Mouse (Mus musculus): ENCODE measurements around the gene Tsc22d3. TPM values are rescaled to one million over a fixed set of nuclear protein-coding genes. Genes with fewer than 3 reads are reported as not detected.

Gene Tsc22d3
- polyA plus RNA-seq (2015; fragmentation: Nextera tagmentation; extraction: Ambion mirVana) = 204 and 223 TPM in 2 replicates

- Histone ChIP-seq H3K4me2 (ENCODE audit: low read depth, low read length) (peak within 1 kb of the TSS; percentile 81), H3K4me1 (ENCODE audit: control insufficient read depth, insufficient read depth, low read length) (no peaks in the 10 kb centered on the region), H3K9me3 (replicated peaks; ENCODE audit: control insufficient read depth, low read length) (no peaks in the 10 kb centered on the region; the same call in 1 of the 2 replicates), H3K27me3 (ENCODE audit: control insufficient read depth, insufficient read depth, low read length) (0 out of 2 replicates have a peak, but pooled peaks cover 2% of the 10 kb centered on the region), H3K27ac (ENCODE audit: low read length) (peak within 1 kb of the TSS; percentile 77), H3K9ac (ENCODE audit: low read length) (peak within 1 kb of the TSS; percentile 75), H3K4me3 (ENCODE audit: low read length) (peak within 1 kb of the TSS; percentile 63), H3K36me3 (ENCODE audit: control insufficient read depth, insufficient read depth) (no peaks in the 10 kb centered on the region)
- ATAC-seq (replicated peaks; ENCODE audit: extremely low read depth, insufficient read depth, low FRiP score) = no peak; the same call in 1 of the 2 replicates
- WGBS = 17% methylated on average over 28 of the region's 28 CpGs
Measured at GRCm38 (mm10) chrX:140600410-140601109, at the start of gene Tsc22d3. Gene Tsc22d3 (minus strand): TSS chrX:140600659.

DNA sequence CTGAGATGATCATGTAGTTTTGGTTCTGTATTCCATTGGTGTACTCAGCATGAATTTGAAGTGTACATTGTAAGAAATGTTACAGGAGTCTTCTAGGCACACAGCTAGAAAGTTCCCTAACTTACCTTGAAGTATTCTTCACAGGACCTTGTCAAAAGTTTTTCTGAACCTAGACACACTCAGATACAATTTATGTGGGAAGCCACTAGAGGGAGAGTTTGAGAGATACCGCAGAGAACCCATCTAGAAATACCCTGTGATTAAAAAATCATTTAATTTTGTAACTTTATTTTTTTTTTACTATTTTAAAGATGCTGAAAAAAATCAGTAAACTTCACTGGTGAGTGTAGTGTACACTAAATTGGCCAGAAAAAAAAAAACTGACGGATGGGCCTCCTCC is 39.1 kb upstream of the Tsc22d3 start:
- Histone ChIP-seq H3K4me2 (ENCODE audit: low read depth, low read length) (no peak overlapping the region), H3K36me3 (ENCODE audit: control insufficient read depth, insufficient read depth) (no peaks in the 10 kb centered on the region), H3K4me1 (ENCODE audit: control insufficient read depth, insufficient read depth, low read length) (no peaks in the 10 kb centered on the region), H3K9ac (ENCODE audit: low read length) (no peak overlapping the region), H3K27me3 (ENCODE audit: control insufficient read depth, insufficient read depth, low read length) (no peaks in the 10 kb centered on the region; the same call in 1 of the 2 replicates), H3K9me3 (replicated peaks; ENCODE audit: control insufficient read depth, low read length) (no peaks in the 10 kb centered on the region), H3K27ac (ENCODE audit: low read length) (no peak overlapping the region), H3K4me3 (ENCODE audit: low read length) (no peak overlapping the region)
- no peak for ATAC-seq (replicated peaks; ENCODE audit: extremely low read depth, insufficient read depth, low FRiP score)
- WGBS = 59% methylated on average over 2 of the region's 2 CpGs

DNA sequence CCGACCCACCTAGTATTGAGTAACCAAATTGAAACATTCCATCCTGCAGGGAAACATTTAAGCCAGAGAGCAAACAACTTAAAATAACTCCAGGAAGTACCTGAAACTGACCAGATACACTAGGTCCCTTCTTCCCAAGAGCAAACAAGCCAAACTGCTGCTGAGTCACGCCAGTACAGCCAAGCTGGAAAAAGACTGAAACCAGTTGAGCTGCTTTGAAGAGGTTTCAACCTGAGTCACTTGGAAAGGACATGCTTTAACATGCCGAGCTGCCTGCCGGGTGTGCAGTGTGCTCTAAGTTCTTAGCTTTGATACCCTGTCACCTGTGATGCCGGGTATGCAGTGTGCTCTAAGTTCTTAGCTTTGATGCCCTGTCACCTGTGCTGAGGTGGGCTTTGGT is 37.6 kb upstream of the Tsc22d3 start:
- no peak overlapping the region for H3K9ac ChIP-seq (ENCODE audit: low read length)
- no peak overlapping the region for H3K27ac ChIP-seq (ENCODE audit: low read length)
- H3K4me1 ChIP-seq (ENCODE audit: control insufficient read depth, insufficient read depth, low read length) = no peaks in the 10 kb centered on the region
- H3K36me3 ChIP-seq (ENCODE audit: control insufficient read depth, insufficient read depth) = no peaks in the 10 kb centered on the region
- no peaks in the 10 kb centered on the region for H3K9me3 ChIP-seq (replicated peaks; ENCODE audit: control insufficient read depth, low read length)
- 58% methylated on average over 5 of the region's 5 CpGs for WGBS
- no peak overlapping the region for H3K4me3 ChIP-seq (ENCODE audit: low read length)
- ATAC-seq (replicated peaks; ENCODE audit: extremely low read depth, insufficient read depth, low FRiP score) = no peak
- H3K4me2 ChIP-seq (ENCODE audit: low read depth, low read length) = no peak overlapping the region
- H3K27me3 ChIP-seq (ENCODE audit: control insufficient read depth, insufficient read depth, low read length) = no peaks in the 10 kb centered on the region; the same call in 1 of the 2 replicates

DNA sequence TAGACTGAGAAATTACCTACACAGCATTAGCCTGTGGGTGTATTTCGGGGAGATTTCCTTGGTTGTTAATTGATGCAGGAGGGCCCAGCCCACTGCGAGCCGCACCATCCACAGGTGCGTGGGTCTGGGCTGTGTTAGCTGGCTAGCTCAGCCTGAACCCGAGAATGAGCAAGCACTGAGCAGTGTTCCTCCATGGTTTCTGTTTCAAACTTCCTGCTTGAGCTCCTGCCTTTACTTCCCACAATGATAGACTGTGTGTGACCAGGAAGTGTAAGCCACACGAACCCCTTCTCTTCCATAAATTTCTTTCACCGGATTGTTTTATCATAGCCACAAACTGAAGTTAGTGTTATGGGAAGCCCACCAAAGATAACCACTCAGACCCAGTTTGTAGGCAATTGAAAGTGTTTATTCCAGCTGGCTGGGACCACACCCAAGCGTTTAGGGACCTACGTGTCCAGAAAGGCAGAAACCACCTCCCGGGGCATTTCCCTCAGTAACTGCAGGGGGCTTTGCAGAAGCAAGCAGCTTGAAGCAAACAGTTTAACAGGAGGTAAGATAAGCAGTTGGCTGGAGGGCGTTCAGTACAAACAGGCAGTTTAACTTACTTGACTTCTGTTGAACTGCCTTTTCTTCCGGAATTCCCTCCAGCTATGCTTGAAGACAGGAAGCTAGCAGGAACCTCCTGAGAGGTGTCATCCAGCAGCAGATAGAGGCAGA is 24.6 kb upstream of the Tsc22d3 start:
- 53% methylated on average over 12 of the region's 12 CpGs for WGBS

GRCm38 (mm10) chrX:140609938-140610337 is 9.5 kb upstream of the Tsc22d3 start:
- H3K36me3 ChIP-seq (ENCODE audit: control insufficient read depth, insufficient read depth) = no peaks in the 10 kb centered on the region
- H3K9me3 ChIP-seq (replicated peaks; ENCODE audit: control insufficient read depth, low read length) = no peaks in the 10 kb centered on the region
- no peak overlapping the region; the same call in 1 of the 2 replicates for H3K4me2 ChIP-seq (ENCODE audit: low read depth, low read length)
- H3K27ac ChIP-seq (ENCODE audit: low read length) = no peak overlapping the region
- WGBS = 32% methylated on average over 4 of the region's 4 CpGs
- no peaks in the 10 kb centered on the region for H3K27me3 ChIP-seq (ENCODE audit: control insufficient read depth, insufficient read depth, low read length)
- ATAC-seq (replicated peaks; ENCODE audit: extremely low read depth, insufficient read depth, low FRiP score) = no peak
- no peak overlapping the region for H3K4me3 ChIP-seq (ENCODE audit: low read length)
- no peak overlapping the region for H3K9ac ChIP-seq (ENCODE audit: low read length)
- no peaks in the 10 kb centered on the region for H3K4me1 ChIP-seq (ENCODE audit: control insufficient read depth, insufficient read depth, low read length)

More for the DNA sequence above, 24.6 kb upstream of the Tsc22d3 start:
- H3K4me1 ChIP-seq (ENCODE audit: control insufficient read depth, insufficient read depth, low read length) = peaks cover 2% of the 10 kb centered on the region; the same call in 1 of the 2 replicates
- no peak overlapping the region for H3K4me3 ChIP-seq (ENCODE audit: low read length)
- H3K27me3 ChIP-seq (ENCODE audit: control insufficient read depth, insufficient read depth, low read length) = no peaks in the 10 kb centered on the region
- no peak overlapping the region for H3K27ac ChIP-seq (ENCODE audit: low read length)
- no peaks in the 10 kb centered on the region for H3K36me3 ChIP-seq (ENCODE audit: control insufficient read depth, insufficient read depth)
- H3K4me2 ChIP-seq (ENCODE audit: low read depth, low read length) = peak overlapping the region; percentile 23; the same call in 1 of the 2 replicates
- no peak overlapping the region for H3K9ac ChIP-seq (ENCODE audit: low read length)
- no peak for ATAC-seq (replicated peaks; ENCODE audit: extremely low read depth, insufficient read depth, low FRiP score)
- no peaks in the 10 kb centered on the region for H3K9me3 ChIP-seq (replicated peaks; ENCODE audit: control insufficient read depth, low read length)

- no peak overlapping the region for H3K4me2 ChIP-seq (ENCODE audit: low read depth, low read length)
- no peak overlapping the region for H3K27ac ChIP-seq (ENCODE audit: low read length)
- 46% methylated on average over 3 of the region's 3 CpGs for WGBS
Measured at GRCm38 (mm10) chrX:140601884-140602283, 1.4 kb upstream of the Tsc22d3 start.

GRCm38 (mm10) chrX:140601311-140601710 is 852 bp upstream of the Tsc22d3 start:
- Histone ChIP-seq H3K4me1 (ENCODE audit: control insufficient read depth, insufficient read depth, low read length) (no peaks in the 10 kb centered on the region), H3K27me3 (ENCODE audit: control insufficient read depth, insufficient read depth, low read length) (0 out of 2 replicates have a peak, but pooled peaks cover 2% of the 10 kb centered on the region), H3K4me3 (ENCODE audit: low read length) (no peak overlapping the region), H3K9ac (ENCODE audit: low read length) (no peak overlapping the region), H3K36me3 (ENCODE audit: control insufficient read depth, insufficient read depth) (no peaks in the 10 kb centered on the region), H3K27ac (ENCODE audit: low read length) (no peak overlapping the region), H3K9me3 (replicated peaks; ENCODE audit: control insufficient read depth, low read length) (no peaks in the 10 kb centered on the region; the same call in 1 of the 2 replicates), H3K4me2 (ENCODE audit: low read depth, low read length) (no peak overlapping the region)
- ATAC-seq (replicated peaks; ENCODE audit: extremely low read depth, insufficient read depth, low FRiP score) = no peak
- WGBS = 62% methylated on average over 4 of the region's 4 CpGs

More at GRCm38 (mm10) chrX:140601884-140602283, 1.4 kb upstream of the Tsc22d3 start:
- no peak for ATAC-seq (replicated peaks; ENCODE audit: extremely low read depth, insufficient read depth, low FRiP score)
- Histone ChIP-seq H3K4me1 (ENCODE audit: control insufficient read depth, insufficient read depth, low read length) (no peaks in the 10 kb centered on the region), H3K27me3 (ENCODE audit: control insufficient read depth, insufficient read depth, low read length) (0 out of 2 replicates have a peak, but pooled peaks cover 2% of the 10 kb centered on the region), H3K4me3 (ENCODE audit: low read length) (no peak overlapping the region), H3K9me3 (replicated peaks; ENCODE audit: control insufficient read depth, low read length) (no peaks in the 10 kb centered on the region; the same call in 1 of the 2 replicates), H3K36me3 (ENCODE audit: control insufficient read depth, insufficient read depth) (no peaks in the 10 kb centered on the region), H3K9ac (ENCODE audit: low read length) (no peak overlapping the region)

- peak overlapping the region; percentile 77 for H3K27ac ChIP-seq (ENCODE audit: low read length)
- H3K9me3 ChIP-seq (replicated peaks; ENCODE audit: control insufficient read depth, low read length) = no peaks in the 10 kb centered on the region; the same call in 1 of the 2 replicates
- peak overlapping the region; percentile 81 for H3K4me2 ChIP-seq (ENCODE audit: low read depth, low read length)
- H3K36me3 ChIP-seq (ENCODE audit: control insufficient read depth, insufficient read depth) = no peaks in the 10 kb centered on the region; the same call in 1 of the 2 replicates
- no peaks in the 10 kb centered on the region for H3K4me1 ChIP-seq (ENCODE audit: control insufficient read depth, insufficient read depth, low read length)
- ATAC-seq (replicated peaks; ENCODE audit: extremely low read depth, insufficient read depth, low FRiP score) = no peak
- WGBS = 16% methylated on average over 70 of the region's 78 CpGs
- H3K27me3 ChIP-seq (ENCODE audit: control insufficient read depth, insufficient read depth, low read length) = 0 out of 2 replicates have a peak, but pooled peaks cover 2% of the 10 kb centered on the region
- H3K4me3 ChIP-seq (ENCODE audit: low read length) = peak overlapping the region; percentile 63
- peak overlapping the region; percentile 75 for H3K9ac ChIP-seq (ENCODE audit: low read length)
Measured at GRCm38 (mm10) chrX:140599561-140600409, 674 bp downstream of the Tsc22d3 start.
